Mouse (Mus musculus) heart, adult 2 months (tissue): ENCODE data around the gene Pla2r1. TPM values are rescaled to one million over a fixed set of nuclear protein-coding genes. Genes with fewer than 3 reads are reported as not detected.

ENCODE experiments used
- DNase-seq, 2 experiments: peaks; one replicate each; pipeline ENCODE4 v3.0.0; 2021
- H3K27ac ChIP-seq: fragments of 200-600 bp; 2 replicates; pipeline ENCODE4 v1.8.1; 2022
- H3K27me3 ChIP-seq: fragments of 200-500 bp; 2 replicates; pipeline ENCODE4 v1.6.1; 2012; ENCODE audit warnings: mild to moderate bottlenecking, low read length, inconsistent platforms, mixed read lengths; ENCODE audit not compliant: control insufficient read depth, insufficient read depth
- H3K36me3 ChIP-seq: fragments of 200-500 bp; 2 replicates; pipeline ENCODE4 v1.6.1; 2012; ENCODE audit warnings: low read length, inconsistent platforms; ENCODE audit not compliant: control insufficient read depth, insufficient read depth
- H3K4me1 ChIP-seq: fragments of 200-500 bp; 2 replicates; pipeline ENCODE4 v1.6.1; 2011; ENCODE audit warnings: low read length; ENCODE audit not compliant: control insufficient read depth, insufficient read depth
- H3K4me3 ChIP-seq: fragments of 200-600 bp; 2 replicates; pipeline ENCODE4 v1.8.1; 2022
- H3K79me2 ChIP-seq: fragments of 200-500 bp; replicated peaks from 2 replicates; pipeline ENCODE4 v1.6.1; 2012; ENCODE audit warnings: mild to moderate bottlenecking, inconsistent platforms, low read length, moderate library complexity, mixed read lengths; ENCODE audit not compliant: control insufficient read depth, insufficient read depth
- H3K9ac ChIP-seq: fragments of 200-500 bp; 2 replicates; pipeline ENCODE4 v1.6.1; 2012; ENCODE audit warnings: low read depth, mild to moderate bottlenecking, control low read depth, inconsistent platforms, low read length, mixed read lengths
- CTCF ChIP-seq: fragments of 200-600 bp; IDR thresholded peaks from 2 replicates; pipeline ENCODE4 v1.8.1; 2022; ENCODE audit warnings: antibody characterized with exemption, mild to moderate bottlenecking, moderate library complexity
- EP300 ChIP-seq: fragments of 200-500 bp; IDR thresholded peaks from 2 replicates; pipeline ENCODE4 v1.6.1; 2011; ENCODE audit warnings: low read depth, low read length, control low read depth; ENCODE audit not compliant: insufficient read depth
- POLR2A ChIP-seq: fragments of 200-500 bp; IDR thresholded peaks from 2 replicates; pipeline ENCODE4 v1.6.1; 2011; ENCODE audit warnings: mild to moderate bottlenecking, low read depth, low read length, control low read depth; ENCODE audit not compliant: insufficient read depth
- WGBS: fragments of 180-500 bp; shearing (Covaris S2); methylation state at CpG from one replicate; pipeline ENCODE4 v1.1.7; 2018; 5-methylcytosine and 5-hydroxymethylcytosine counted together
- intact Hi-C: fragments of 180-260 bp; cut with DNase I; formaldehyde crosslinking; loops from one replicate; pipeline ENCODE4 v1.15.1; 2025
- long read RNA-seq: library from polyadenylated mRNA; stranded (forward); transcript quantifications from one replicate; pipeline ENCODE4 v2.0.0, GENCODE M21; 2021
- polyA plus RNA-seq: library from polyadenylated mRNA; depleted of rRNA; stranded (reverse); fragments of >200 nt; gene quantifications from 2 replicates; pipeline ENCODE4 v1.2.3, GENCODE M21; 2012; rRNA removed
- total RNA-seq, 2 experiments: library from RNA; stranded (reverse); gene quantifications; 2 replicates each; pipeline ENCODE4 v1.2.3; 2021

Pla2r1 gene
- total RNA-seq (1 to 10 TPM; 1.7 to 1.9 TPM), polyA plus RNA-seq (1.4 and 2.4 TPM in 2 replicates)
- long read RNA-seq: 0 reads

DNA sequence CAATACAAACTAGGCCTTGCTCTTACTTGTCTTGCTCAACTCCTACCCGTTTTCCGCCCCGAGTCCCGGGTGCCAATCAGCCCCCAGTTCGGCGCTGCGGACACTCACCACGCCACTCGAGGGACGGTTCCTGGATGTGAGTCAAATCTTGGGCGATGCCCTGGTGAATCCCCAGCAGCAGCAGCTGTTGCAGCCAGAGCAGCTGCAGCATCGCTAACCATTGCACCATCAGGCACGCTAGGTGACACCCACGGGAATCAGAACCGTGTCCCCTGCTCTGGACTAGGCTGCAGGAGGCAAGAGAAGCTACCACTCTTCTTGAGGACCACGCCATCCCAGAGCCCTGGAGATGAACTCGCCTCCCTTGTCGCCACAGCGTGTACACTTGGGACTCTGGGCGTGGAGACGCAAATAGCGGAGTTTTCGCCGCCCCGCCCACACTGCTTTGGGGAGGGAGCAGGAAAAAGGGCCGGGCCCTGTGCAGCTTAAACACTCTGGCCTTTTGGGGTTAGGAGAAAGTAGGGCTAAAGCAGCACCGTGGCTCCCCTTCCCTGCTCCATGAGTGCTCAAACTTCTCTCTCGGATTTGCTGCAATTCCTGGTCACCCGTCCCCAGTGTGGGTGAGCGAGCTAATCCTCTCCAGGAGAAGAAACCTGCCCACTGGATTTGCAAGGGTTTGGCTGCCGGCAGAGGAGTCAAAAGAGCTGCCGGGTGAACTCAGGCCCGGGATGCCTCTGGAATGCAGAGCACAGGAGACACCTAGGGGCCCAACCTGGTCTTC lies at the start of gene Pla2r1:
Gene Pla2r1, minus strand, starts transcription at position 407 of the 781 bp plus-strand sequence.
- Histone ChIP-seq H3K36me3 (no peaks in the 10 kb centered on the region), H3K27ac (peak within 1 kb of the TSS; percentile 31)
- TF ChIP-seq EP300 (no peak), POLR2A (peak; percentile 61; the same call in 1 of the 2 replicates), CTCF (peak; percentile 42)

DNA sequence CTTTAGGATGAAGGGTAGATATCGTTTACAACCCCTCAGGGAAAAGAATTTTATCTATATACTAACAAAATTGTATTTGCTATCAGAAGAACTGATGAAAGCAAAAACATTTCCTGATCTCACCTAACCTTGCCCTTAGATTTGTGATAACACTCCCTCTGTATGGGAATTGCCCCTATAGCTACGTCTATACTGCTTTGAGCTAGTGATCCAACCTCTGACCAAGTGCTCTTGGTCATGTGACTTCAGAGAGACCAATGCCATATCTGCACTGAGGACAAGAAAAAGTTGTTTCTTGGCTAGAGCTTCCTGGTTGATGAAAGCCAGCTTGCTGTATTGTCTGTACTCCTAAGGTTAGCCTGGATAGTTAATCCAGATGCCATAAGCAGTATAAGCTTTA lies 48.2 kb upstream of the Pla2r1 start:
- 69% methylated on average over 2 of the region's 2 CpGs for WGBS
- TF ChIP-seq CTCF (no peak), POLR2A (no peak), EP300 (no peak)
- intact Hi-C loops: loop anchor here (10.0 kb wide), 1 partner anchor 853 kb away; no protein-coding TSS in a partner anchor

More for the DNA sequence above, at the start of gene Pla2r1:
- peak; percentile 74 to 79 for DNase-seq
- Histone ChIP-seq H3K9ac (peak within 1 kb of the TSS; percentile 4), H3K27me3 (no peaks in the 10 kb centered on the region), H3K4me3 (peak within 1 kb of the TSS; percentile 56), H3K4me1 (no peaks in the 10 kb centered on the region), H3K79me2 (no peaks in the 10 kb centered on the region)
- 4% methylated on average over 33 of the region's 33 CpGs for WGBS
- intact Hi-C loops: no loop called here

DNA sequence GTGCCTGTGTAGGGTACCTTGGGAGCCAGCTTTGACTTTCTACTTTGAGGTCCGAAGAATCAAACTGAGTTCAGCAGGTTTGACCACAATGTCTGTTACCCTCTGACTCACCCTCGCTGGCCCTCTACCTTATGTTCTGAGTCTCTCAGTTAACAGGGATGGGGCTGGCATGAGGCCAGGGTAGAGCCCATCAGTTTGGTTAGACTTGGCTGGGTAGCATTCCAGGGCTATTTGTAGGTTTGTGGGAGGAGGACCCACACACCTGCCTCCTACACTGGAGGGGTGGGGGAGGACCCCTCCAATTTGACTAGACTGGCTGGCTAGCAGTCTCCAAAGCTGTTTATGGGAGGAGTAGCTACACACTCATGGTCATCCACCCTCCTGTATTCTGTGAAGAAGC lies 47.8 kb upstream of the Pla2r1 start:
- Histone ChIP-seq H3K36me3 (no peaks in the 10 kb centered on the region), H3K79me2 (no peaks in the 10 kb centered on the region), H3K27ac (no peak overlapping the region), H3K27me3 (no peaks in the 10 kb centered on the region), H3K9ac (no peak overlapping the region), H3K4me1 (no peaks in the 10 kb centered on the region), H3K4me3 (no peak overlapping the region)
- TF ChIP-seq POLR2A (no peak), EP300 (no peak), CTCF (no peak)
- intact Hi-C loops: loop anchor here (10.0 kb wide), 1 partner anchor 854 kb away; no protein-coding TSS in a partner anchor
- DNase-seq: no peak
- WGBS: 81% methylated on average over 2 of the region's 2 CpGs

More for the DNA sequence above, 48.2 kb upstream of the Pla2r1 start:
- no peaks in the 10 kb centered on the region for H3K36me3 ChIP-seq
- no peaks in the 10 kb centered on the region for H3K27me3 ChIP-seq
- no peak overlapping the region for H3K9ac ChIP-seq
- no peak overlapping the region for H3K4me3 ChIP-seq
- no peak for DNase-seq
- no peaks in the 10 kb centered on the region for H3K79me2 ChIP-seq
- no peaks in the 10 kb centered on the region for H3K4me1 ChIP-seq
- no peak overlapping the region for H3K27ac ChIP-seq

DNA sequence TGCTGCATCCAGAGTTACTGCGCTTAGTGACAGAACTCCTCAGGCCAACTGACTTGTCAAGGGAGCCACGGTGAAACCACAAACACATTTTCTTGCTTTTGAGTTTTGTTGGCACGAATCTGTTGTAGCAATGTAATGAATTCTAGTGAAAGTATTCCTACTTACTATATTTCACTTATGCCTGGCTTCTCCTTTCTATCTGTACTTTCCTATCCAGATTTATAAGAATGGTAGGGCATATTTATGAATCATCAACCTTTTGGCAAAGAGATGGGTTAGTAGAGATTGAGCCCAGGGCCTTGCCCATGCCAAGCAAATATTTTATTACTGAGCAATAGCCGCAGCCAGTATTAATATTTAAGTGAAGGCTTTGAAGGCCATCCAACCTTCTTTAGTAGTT lies 30.3 kb upstream of the Pla2r1 start:
- Histone ChIP-seq H3K36me3 (no peaks in the 10 kb centered on the region), H3K79me2 (no peaks in the 10 kb centered on the region), H3K27me3 (no peaks in the 10 kb centered on the region), H3K4me1 (no peaks in the 10 kb centered on the region), H3K4me3 (no peak overlapping the region), H3K27ac (no peak overlapping the region), H3K9ac (no peak overlapping the region)
- intact Hi-C loops: no loop called here
- no peak for TF ChIP-seq POLR2A
- no peak for TF ChIP-seq EP300
- TF ChIP-seq CTCF: no peak
- DNase-seq: no peak
- WGBS: 87% methylated on average over 4 of the region's 4 CpGs

DNA sequence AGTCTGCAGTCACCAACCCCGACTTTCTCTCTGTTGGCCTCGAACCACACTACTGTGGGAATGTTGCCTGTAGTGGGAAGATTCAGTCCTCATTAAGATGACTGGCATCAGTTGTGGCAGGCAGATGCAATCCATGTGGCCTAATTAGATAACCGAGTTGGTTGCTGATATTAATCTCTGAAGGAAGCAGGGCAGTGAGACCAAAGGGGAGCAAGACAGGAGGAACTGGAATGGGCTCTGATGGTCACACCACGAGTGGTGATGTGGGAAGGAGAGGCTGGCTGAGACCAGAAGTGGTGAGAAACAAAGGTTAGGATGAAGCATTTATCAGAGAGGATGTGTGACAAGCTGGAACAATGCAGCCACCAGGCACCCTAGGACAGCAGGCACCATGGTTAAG lies 1.5 kb upstream of the Pla2r1 start:
- intact Hi-C loops: no loop called here
- 67% methylated on average over 4 of the region's 4 CpGs for WGBS
- no peak for TF ChIP-seq POLR2A
- TF ChIP-seq CTCF: no peak
- no peak for TF ChIP-seq EP300
- no peak overlapping the region for H3K9ac ChIP-seq
- H3K27ac ChIP-seq: no peak overlapping the region
- H3K27me3 ChIP-seq: no peaks in the 10 kb centered on the region
- no peak for DNase-seq
- H3K79me2 ChIP-seq: no peaks in the 10 kb centered on the region
- no peak overlapping the region for H3K4me3 ChIP-seq
- H3K4me1 ChIP-seq: no peaks in the 10 kb centered on the region
- H3K36me3 ChIP-seq: no peaks in the 10 kb centered on the region
